Mouse (Mus musculus): ENCODE measurements around the gene Ggt6. TPM values are rescaled to one million over a fixed set of nuclear protein-coding genes. Genes with fewer than 3 reads are reported as not detected.

Gene Ggt6
- polyA plus RNA-seq, 1 experiment from 2014 or later: not detected

GRCm38 (mm10) chr11:72397072-72397471, 38.3 kb upstream of the Ggt6 start:
- ATAC-seq (no peak), DNase-seq (ENCODE audit: low spot score) (peak; percentile 18)
- no peaks in the 10 kb centered on the region for H3K9me3 ChIP-seq (replicated peaks; ENCODE audit: control insufficient read depth, low read length)
- no peak overlapping the region for H3K4me2 ChIP-seq (ENCODE audit: low read length)
- 78% methylated on average over 10 of the region's 10 CpGs for WGBS
- no peaks in the 10 kb centered on the region for H3K36me3 ChIP-seq (ENCODE audit: control insufficient read depth, insufficient read depth, low read length)
- H3K4me1 ChIP-seq (ENCODE audit: control insufficient read depth, insufficient read depth, low read length): no peaks in the 10 kb centered on the region
- H3K9ac ChIP-seq (ENCODE audit: low read length): no peak overlapping the region
- no peak overlapping the region for H3K4me3 ChIP-seq (ENCODE audit: low read depth, low read length)
- H3K27me3 ChIP-seq (replicated peaks; ENCODE audit: control insufficient read depth, insufficient read depth, low read length): no peaks in the 10 kb centered on the region
- no peak overlapping the region for H3K27ac ChIP-seq (ENCODE audit: low read depth, low read length)

- H3K4me3 ChIP-seq (ENCODE audit: low read depth, low read length): no peak overlapping the region
- ATAC-seq (no peak), DNase-seq (ENCODE audit: low spot score) (no peak)
- no peaks in the 10 kb centered on the region for H3K9me3 ChIP-seq (replicated peaks; ENCODE audit: control insufficient read depth, low read length)
- H3K4me2 ChIP-seq (ENCODE audit: low read length): no peak overlapping the region
- 83% methylated on average over 8 of the region's 8 CpGs for WGBS
- no peaks in the 10 kb centered on the region for H3K27me3 ChIP-seq (replicated peaks; ENCODE audit: control insufficient read depth, insufficient read depth, low read length)
- no peaks in the 10 kb centered on the region for H3K36me3 ChIP-seq (ENCODE audit: control insufficient read depth, insufficient read depth, low read length)
- H3K27ac ChIP-seq (ENCODE audit: low read depth, low read length): no peak overlapping the region
- H3K9ac ChIP-seq (ENCODE audit: low read length): no peak overlapping the region
- H3K4me1 ChIP-seq (ENCODE audit: control insufficient read depth, insufficient read depth, low read length): no peaks in the 10 kb centered on the region
Observed at GRCm38 (mm10) chr11:72397811-72398525, 37.4 kb upstream of the Ggt6 start.

GRCm38 (mm10) chr11:72401068-72401467, 34.3 kb upstream of the Ggt6 start:
- Histone ChIP-seq H3K36me3 (ENCODE audit: control insufficient read depth, insufficient read depth, low read length) (no peaks in the 10 kb centered on the region), H3K9me3 (replicated peaks; ENCODE audit: control insufficient read depth, low read length) (no peaks in the 10 kb centered on the region), H3K27me3 (replicated peaks; ENCODE audit: control insufficient read depth, insufficient read depth, low read length) (no peaks in the 10 kb centered on the region), H3K4me3 (ENCODE audit: low read depth, low read length) (no peak overlapping the region), H3K9ac (ENCODE audit: low read length) (no peak overlapping the region), H3K27ac (ENCODE audit: low read depth, low read length) (no peak overlapping the region), H3K4me2 (ENCODE audit: low read length) (no peak overlapping the region), H3K4me1 (ENCODE audit: control insufficient read depth, insufficient read depth, low read length) (no peaks in the 10 kb centered on the region)
- DNase-seq (ENCODE audit: low spot score) (no peak), ATAC-seq (no peak)
- 93% methylated on average over 12 of the region's 12 CpGs for WGBS

DNA sequence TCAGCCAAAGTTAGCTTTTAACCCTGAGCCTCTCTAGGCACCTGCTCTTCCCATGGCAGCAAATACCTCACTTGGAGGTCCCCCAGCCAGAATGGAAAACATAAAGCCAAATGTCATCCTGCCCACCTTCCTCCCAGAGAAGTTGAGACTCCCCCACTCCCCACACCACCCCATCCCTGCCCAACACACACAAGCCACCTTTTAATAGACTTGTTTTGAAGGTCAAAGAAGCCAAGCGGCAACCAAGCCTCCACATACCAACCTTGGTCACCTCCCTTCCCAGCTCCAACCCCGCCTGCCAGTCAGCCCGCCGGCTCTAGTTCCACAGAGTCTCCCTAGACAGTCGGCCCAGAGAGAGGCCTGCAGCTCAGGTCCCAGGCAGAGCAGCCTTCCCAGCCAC, 33.3 kb upstream of the Ggt6 start:
- no peak overlapping the region for H3K9ac ChIP-seq (ENCODE audit: low read length)
- whole genome bisulfite sequencing: 72% methylated on average over 5 of the region's 5 CpGs
- H3K4me3 ChIP-seq (ENCODE audit: low read depth, low read length): no peak overlapping the region
- H3K27ac ChIP-seq (ENCODE audit: low read depth, low read length): no peak overlapping the region
- no peaks in the 10 kb centered on the region for H3K27me3 ChIP-seq (replicated peaks; ENCODE audit: control insufficient read depth, insufficient read depth, low read length)
- DNase-seq (ENCODE audit: low spot score) (no peak), ATAC-seq (no peak)
- H3K4me2 ChIP-seq (ENCODE audit: low read length): no peak overlapping the region
- no peaks in the 10 kb centered on the region for H3K9me3 ChIP-seq (replicated peaks; ENCODE audit: control insufficient read depth, low read length)
- no peaks in the 10 kb centered on the region for H3K4me1 ChIP-seq (ENCODE audit: control insufficient read depth, insufficient read depth, low read length)
- no peaks in the 10 kb centered on the region for H3K36me3 ChIP-seq (ENCODE audit: control insufficient read depth, insufficient read depth, low read length)

- H3K4me1 ChIP-seq (ENCODE audit: control insufficient read depth, insufficient read depth, low read length): no peaks in the 10 kb centered on the region
- no peaks in the 10 kb centered on the region for H3K9me3 ChIP-seq (replicated peaks; ENCODE audit: control insufficient read depth, low read length)
- ATAC-seq (no peak), DNase-seq (ENCODE audit: low spot score) (no peak)
- no peaks in the 10 kb centered on the region for H3K36me3 ChIP-seq (ENCODE audit: control insufficient read depth, insufficient read depth, low read length)
- no peak overlapping the region for H3K4me2 ChIP-seq (ENCODE audit: low read length)
- no peak overlapping the region for H3K9ac ChIP-seq (ENCODE audit: low read length)
- H3K27ac ChIP-seq (ENCODE audit: low read depth, low read length): no peak overlapping the region
- H3K4me3 ChIP-seq (ENCODE audit: low read depth, low read length): no peak overlapping the region
- 88% methylated on average over 12 of the region's 12 CpGs for WGBS
- H3K27me3 ChIP-seq (replicated peaks; ENCODE audit: control insufficient read depth, insufficient read depth, low read length): no peaks in the 10 kb centered on the region
Observed at GRCm38 (mm10) chr11:72402969-72403368, 32.4 kb upstream of the Ggt6 start.

GRCm38 (mm10) chr11:72405532-72405931, 29.8 kb upstream of the Ggt6 start:
- Histone ChIP-seq H3K4me1 (ENCODE audit: control insufficient read depth, insufficient read depth, low read length) (0 out of 2 replicates have a peak, but pooled peaks cover 1% of the 10 kb centered on the region), H3K27me3 (replicated peaks; ENCODE audit: control insufficient read depth, insufficient read depth, low read length) (no peaks in the 10 kb centered on the region; the same call in 1 of the 2 replicates), H3K9ac (ENCODE audit: low read length) (no peak overlapping the region), H3K4me3 (ENCODE audit: low read depth, low read length) (no peak overlapping the region), H3K4me2 (ENCODE audit: low read length) (no peak overlapping the region), H3K27ac (ENCODE audit: low read depth, low read length) (no peak overlapping the region), H3K36me3 (ENCODE audit: control insufficient read depth, insufficient read depth, low read length) (no peaks in the 10 kb centered on the region), H3K9me3 (replicated peaks; ENCODE audit: control insufficient read depth, low read length) (no peaks in the 10 kb centered on the region)
- no peak for DNase-seq (ENCODE audit: low spot score)
- WGBS: 64% methylated on average over 4 of the region's 4 CpGs
- no peak for ATAC-seq

- 0 out of 2 replicates have a peak, but pooled peaks cover 4% of the 10 kb centered on the region for H3K4me1 ChIP-seq (ENCODE audit: control insufficient read depth, insufficient read depth, low read length)
- no peaks in the 10 kb centered on the region for H3K9me3 ChIP-seq (replicated peaks; ENCODE audit: control insufficient read depth, low read length)
- H3K36me3 ChIP-seq (ENCODE audit: control insufficient read depth, insufficient read depth, low read length): no peaks in the 10 kb centered on the region
- no peak overlapping the region for H3K4me3 ChIP-seq (ENCODE audit: low read depth, low read length)
- no peak overlapping the region for H3K27ac ChIP-seq (ENCODE audit: low read depth, low read length)
- ATAC-seq: no peak
- no peak overlapping the region for H3K4me2 ChIP-seq (ENCODE audit: low read length)
- 66% methylated on average over 8 of the region's 8 CpGs for WGBS
- no peaks in the 10 kb centered on the region; the same call in 1 of the 2 replicates for H3K27me3 ChIP-seq (replicated peaks; ENCODE audit: control insufficient read depth, insufficient read depth, low read length)
- no peak overlapping the region for H3K9ac ChIP-seq (ENCODE audit: low read length)
- no peak for DNase-seq (ENCODE audit: low spot score)
Observed at GRCm38 (mm10) chr11:72406079-72406675, 29.1 kb upstream of the Ggt6 start.

DNA sequence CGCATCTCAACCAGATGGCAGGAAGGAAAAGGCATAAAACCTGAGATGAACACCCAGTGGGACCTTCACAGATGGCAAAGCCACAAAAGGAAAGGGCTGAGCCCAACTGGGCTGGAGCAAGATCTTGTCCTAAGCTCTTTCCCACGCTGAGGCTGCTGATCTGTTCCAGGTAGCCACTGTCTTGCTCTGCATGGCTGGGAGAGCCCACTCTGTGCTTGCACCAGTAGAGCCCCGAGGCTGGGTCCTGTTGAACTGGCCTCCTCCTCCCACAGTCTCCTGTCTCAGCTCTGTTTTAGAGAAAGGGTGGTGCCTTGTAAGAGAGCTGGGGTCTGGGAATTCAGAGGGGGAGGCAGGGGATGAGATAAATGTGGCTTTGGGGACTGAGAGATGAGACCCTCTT, 28.2 kb upstream of the Ggt6 start:
- no peak for ATAC-seq
- Histone ChIP-seq H3K4me2 (ENCODE audit: low read length) (no peak overlapping the region), H3K27ac (ENCODE audit: low read depth, low read length) (no peak overlapping the region), H3K9me3 (replicated peaks; ENCODE audit: control insufficient read depth, low read length) (no peaks in the 10 kb centered on the region), H3K36me3 (ENCODE audit: control insufficient read depth, insufficient read depth, low read length) (no peaks in the 10 kb centered on the region), H3K4me1 (ENCODE audit: control insufficient read depth, insufficient read depth, low read length) (0 out of 2 replicates have a peak, but pooled peaks cover 7% of the 10 kb centered on the region), H3K9ac (ENCODE audit: low read length) (no peak overlapping the region), H3K4me3 (ENCODE audit: low read depth, low read length) (no peak overlapping the region), H3K27me3 (replicated peaks; ENCODE audit: control insufficient read depth, insufficient read depth, low read length) (no peaks in the 10 kb centered on the region; the same call in 1 of the 2 replicates)
- WGBS: 27% methylated on average over 3 of the region's 3 CpGs
- DNase-seq (ENCODE audit: low spot score): no peak

DNA sequence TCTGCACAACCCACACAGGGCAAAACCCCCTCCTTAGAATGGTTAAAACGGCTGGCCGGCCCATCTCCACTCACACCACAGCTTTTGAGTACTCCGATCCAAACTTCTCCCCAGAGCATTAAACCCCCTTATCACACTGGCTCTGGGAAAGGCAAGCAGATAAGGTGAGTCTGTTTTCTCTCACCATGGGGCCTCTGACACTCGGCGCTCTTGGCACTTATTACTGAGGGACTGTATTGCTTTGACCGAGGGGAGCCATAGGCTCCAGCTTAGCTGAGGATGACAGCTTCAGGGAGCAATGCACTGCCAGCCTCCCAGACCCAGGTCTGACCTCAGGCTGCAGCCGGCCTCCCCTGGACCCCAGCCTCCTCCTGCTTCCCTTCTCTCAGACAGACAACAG, 27.8 kb upstream of the Ggt6 start:
- WGBS: 16% methylated on average over 7 of the region's 7 CpGs
- H3K9ac ChIP-seq (ENCODE audit: low read length): no peak overlapping the region
- no peak overlapping the region for H3K27ac ChIP-seq (ENCODE audit: low read depth, low read length)
- H3K36me3 ChIP-seq (ENCODE audit: control insufficient read depth, insufficient read depth, low read length): no peaks in the 10 kb centered on the region
- H3K9me3 ChIP-seq (replicated peaks; ENCODE audit: control insufficient read depth, low read length): no peaks in the 10 kb centered on the region
- no peak overlapping the region for H3K4me2 ChIP-seq (ENCODE audit: low read length)
- no peaks in the 10 kb centered on the region; the same call in 1 of the 2 replicates for H3K27me3 ChIP-seq (replicated peaks; ENCODE audit: control insufficient read depth, insufficient read depth, low read length)
- H3K4me3 ChIP-seq (ENCODE audit: low read depth, low read length): no peak overlapping the region
- H3K4me1 ChIP-seq (ENCODE audit: control insufficient read depth, insufficient read depth, low read length): 0 out of 2 replicates have a peak, but pooled peaks cover 7% of the 10 kb centered on the region
- no peak for DNase-seq (ENCODE audit: low spot score)
- ATAC-seq: no peak
